Mouse (Mus musculus): Measurements from ENCODE around the gene Atxn10. TPM values are rescaled to one million over a fixed set of nuclear protein-coding genes. Genes with fewer than 3 reads are reported as not detected.
A peak's percentile ranks its signal among the peaks of the same experiment; 100 is the strongest.

Gene Atxn10
- polyA plus RNA-seq, 1 experiment from 2014 or later = 214 TPM

DNA sequence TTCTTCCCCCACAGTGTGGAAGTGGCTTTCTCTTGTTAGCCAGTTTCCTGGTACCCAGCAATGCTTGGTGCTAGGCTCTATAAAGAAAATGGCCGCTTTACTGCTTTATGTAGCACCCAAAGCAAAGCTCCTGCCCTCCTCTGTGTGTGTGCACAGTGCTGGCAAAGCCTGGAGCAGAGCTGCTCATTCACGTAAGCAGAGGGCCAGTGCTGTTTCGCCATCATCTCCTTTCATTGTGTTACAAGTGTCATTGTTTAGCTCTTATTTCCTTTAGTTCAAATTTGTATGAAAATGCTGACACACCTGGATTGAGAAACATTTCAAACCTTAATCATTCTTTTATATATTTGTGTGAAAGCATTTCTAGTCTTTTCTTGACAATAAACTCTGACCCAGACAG is 69.5 kb downstream of the Atxn10 start:
- Histone ChIP-seq H3K9me3 (no peaks in the 10 kb centered on the region), H3K27me3 (replicated peaks) (no peaks in the 10 kb centered on the region), H3K4me3 (no peak overlapping the region), H3K27ac (replicated peaks) (no peak overlapping the region), H3K9ac (no peak overlapping the region), H3K36me3 (peaks cover 26% of the 10 kb centered on the region), H3K4me1 (peaks cover 52% of the 10 kb centered on the region), H3K4me2 (no peak overlapping the region)
- 80% methylated on average over 3 of the region's 3 CpGs for WGBS
- no peak for ATAC-seq (ENCODE audit: extremely low read depth, insufficient number of reproducible peaks, low FRiP score, low TSS enrichment)

DNA sequence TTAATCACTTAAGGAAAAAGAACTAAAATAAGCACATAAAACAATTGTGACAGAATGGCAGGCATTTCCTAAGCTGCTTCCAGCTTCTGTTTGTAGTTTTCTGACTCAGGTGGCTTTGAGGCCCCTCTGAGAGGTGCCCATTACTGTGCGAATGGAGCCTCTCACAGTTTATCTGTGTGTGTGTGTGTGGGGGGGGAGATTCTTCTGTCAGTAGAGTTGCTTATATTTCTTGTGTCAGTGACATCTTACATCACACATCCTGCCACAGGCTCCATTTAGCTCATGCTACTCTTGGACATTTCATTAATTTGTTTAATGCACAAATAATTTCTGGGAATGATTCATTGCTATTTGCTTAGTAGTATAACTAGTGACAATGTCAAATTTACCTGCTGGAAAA is 70.8 kb downstream of the Atxn10 start:
- no peak overlapping the region for H3K4me3 ChIP-seq
- no peak overlapping the region for H3K9ac ChIP-seq
- no peak for ATAC-seq (ENCODE audit: extremely low read depth, insufficient number of reproducible peaks, low FRiP score, low TSS enrichment)
- H3K36me3 ChIP-seq = peaks cover 15% of the 10 kb centered on the region; the same call in 1 of the 2 replicates
- 22% methylated on average over 1 of the region's 1 CpGs for WGBS
- H3K4me1 ChIP-seq = peaks cover 52% of the 10 kb centered on the region
- no peaks in the 10 kb centered on the region for H3K9me3 ChIP-seq
- H3K4me2 ChIP-seq = no peak overlapping the region
- H3K27ac ChIP-seq (replicated peaks) = peak overlapping the region; percentile 58; the same call in 1 of the 2 replicates
- H3K27me3 ChIP-seq (replicated peaks) = no peaks in the 10 kb centered on the region

- no peaks in the 10 kb centered on the region for H3K27me3 ChIP-seq (replicated peaks)
- ATAC-seq (ENCODE audit: extremely low read depth, insufficient number of reproducible peaks, low FRiP score, low TSS enrichment) = no peak
- H3K9ac ChIP-seq = no peak overlapping the region
- WGBS = 42% methylated on average over 3 of the region's 3 CpGs
- H3K4me2 ChIP-seq = no peak overlapping the region
- no peaks in the 10 kb centered on the region for H3K9me3 ChIP-seq
- peaks cover 52% of the 10 kb centered on the region for H3K4me1 ChIP-seq
- no peak overlapping the region for H3K4me3 ChIP-seq
- peak overlapping the region; percentile 58; the same call in 1 of the 2 replicates for H3K27ac ChIP-seq (replicated peaks)
- H3K36me3 ChIP-seq = 0 out of 2 replicates have a peak, but pooled peaks cover 11% of the 10 kb centered on the region
These were observed 71.3 kb downstream of the Atxn10 start for GRCm38 (mm10) chr15:85407342-85407741.

GRCm38 (mm10) chr15:85408790-85409189 is 72.7 kb downstream of the Atxn10 start:
- no peak for ATAC-seq (ENCODE audit: extremely low read depth, insufficient number of reproducible peaks, low FRiP score, low TSS enrichment)
- Histone ChIP-seq H3K36me3 (0 out of 2 replicates have a peak, but pooled peaks cover 11% of the 10 kb centered on the region), H3K27ac (replicated peaks) (no peak overlapping the region), H3K4me2 (no peak overlapping the region), H3K27me3 (replicated peaks) (no peaks in the 10 kb centered on the region), H3K9me3 (no peaks in the 10 kb centered on the region), H3K4me1 (peaks cover 41% of the 10 kb centered on the region), H3K9ac (peak overlapping the region; percentile 28; the same call in 1 of the 2 replicates), H3K4me3 (no peak overlapping the region)
- 83% methylated on average over 5 of the region's 5 CpGs for WGBS

GRCm38 (mm10) chr15:85409245-85409783 is 73.3 kb downstream of the Atxn10 start:
- Histone ChIP-seq H3K9me3 (no peaks in the 10 kb centered on the region), H3K4me3 (no peak overlapping the region), H3K36me3 (0 out of 2 replicates have a peak, but pooled peaks cover 11% of the 10 kb centered on the region), H3K9ac (no peak overlapping the region), H3K4me1 (peaks cover 46% of the 10 kb centered on the region), H3K4me2 (no peak overlapping the region), H3K27ac (replicated peaks) (no peak overlapping the region), H3K27me3 (replicated peaks) (no peaks in the 10 kb centered on the region)
- ATAC-seq (ENCODE audit: extremely low read depth, insufficient number of reproducible peaks, low FRiP score, low TSS enrichment) = no peak
- 66% methylated on average over 8 of the region's 8 CpGs for WGBS

GRCm38 (mm10) chr15:85409836-85410235 is 73.8 kb downstream of the Atxn10 start:
- no peaks in the 10 kb centered on the region for H3K27me3 ChIP-seq (replicated peaks)
- H3K4me1 ChIP-seq = peaks cover 51% of the 10 kb centered on the region
- H3K9me3 ChIP-seq = no peaks in the 10 kb centered on the region
- H3K9ac ChIP-seq = no peak overlapping the region
- WGBS = 82% methylated on average over 6 of the region's 6 CpGs
- no peak for ATAC-seq (ENCODE audit: extremely low read depth, insufficient number of reproducible peaks, low FRiP score, low TSS enrichment)
- H3K27ac ChIP-seq (replicated peaks) = no peak overlapping the region
- H3K36me3 ChIP-seq = 0 out of 2 replicates have a peak, but pooled peaks cover 11% of the 10 kb centered on the region
- no peak overlapping the region for H3K4me2 ChIP-seq
- no peak overlapping the region for H3K4me3 ChIP-seq

DNA sequence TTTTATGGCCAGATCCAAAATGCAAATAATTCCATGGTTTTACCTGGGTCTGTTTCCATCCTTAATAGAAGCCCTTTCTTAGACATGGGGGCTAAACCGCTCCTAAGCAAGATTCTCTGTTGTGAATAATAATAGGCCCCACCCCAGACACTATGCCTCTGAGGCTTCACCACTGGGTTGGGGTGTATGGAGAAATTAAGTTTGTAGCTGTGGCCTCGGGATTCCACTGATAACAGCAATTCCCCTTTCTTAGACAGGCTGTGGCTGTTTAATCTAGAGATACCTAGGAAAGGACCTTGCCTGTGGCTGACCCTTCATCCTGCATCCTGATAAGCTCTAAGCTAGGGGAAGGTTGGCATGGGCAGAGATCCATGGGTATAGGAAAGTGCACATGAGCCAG is 78.6 kb downstream of the Atxn10 start:
- Histone ChIP-seq H3K4me3 (no peak overlapping the region), H3K4me1 (peaks cover 19% of the 10 kb centered on the region)

GRCm38 (mm10) chr15:85420686-85421085 is 84.6 kb downstream of the Atxn10 start:
- 63% methylated on average over 2 of the region's 2 CpGs for WGBS
- H3K36me3 ChIP-seq = peaks cover 13% of the 10 kb centered on the region

More for the DNA sequence above, 78.6 kb downstream of the Atxn10 start:
- WGBS = 64% methylated on average over 2 of the region's 2 CpGs
- no peak overlapping the region for H3K4me2 ChIP-seq
- no peaks in the 10 kb centered on the region for H3K9me3 ChIP-seq
- H3K27me3 ChIP-seq (replicated peaks) = no peaks in the 10 kb centered on the region
- no peak overlapping the region; the same call in 1 of the 2 replicates for H3K9ac ChIP-seq
- H3K36me3 ChIP-seq = peaks cover 15% of the 10 kb centered on the region
- ATAC-seq (ENCODE audit: extremely low read depth, insufficient number of reproducible peaks, low FRiP score, low TSS enrichment) = no peak
- H3K27ac ChIP-seq (replicated peaks) = no peak overlapping the region

DNA sequence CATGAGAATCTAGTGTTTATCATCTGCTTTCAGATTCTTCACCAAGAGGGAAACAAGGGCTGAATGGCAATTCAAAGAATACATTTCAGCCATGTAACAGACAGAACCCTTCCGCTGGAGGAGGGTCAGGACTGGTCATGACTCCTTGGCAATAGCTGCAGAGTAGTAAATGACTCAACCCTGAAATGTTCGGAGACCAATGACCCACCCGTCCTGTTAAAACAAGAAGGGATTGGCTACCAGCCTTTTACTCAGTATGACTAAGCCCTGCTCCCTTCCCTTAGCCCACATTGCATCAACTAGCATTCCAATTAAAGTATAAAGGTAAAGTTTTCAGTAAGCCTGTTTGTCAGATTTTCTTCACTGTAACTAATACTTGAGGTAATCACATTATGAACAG is 88.2 kb downstream of the Atxn10 start:
- 79% methylated on average over 3 of the region's 3 CpGs for WGBS

More at GRCm38 (mm10) chr15:85420686-85421085, 84.6 kb downstream of the Atxn10 start:
- Histone ChIP-seq H3K9me3 (no peaks in the 10 kb centered on the region), H3K27ac (replicated peaks) (no peak overlapping the region), H3K9ac (no peak overlapping the region), H3K27me3 (replicated peaks) (no peaks in the 10 kb centered on the region), H3K4me1 (peaks cover 17% of the 10 kb centered on the region), H3K4me2 (no peak overlapping the region), H3K4me3 (no peak overlapping the region)
- no peak for ATAC-seq (ENCODE audit: extremely low read depth, insufficient number of reproducible peaks, low FRiP score, low TSS enrichment)

GRCm38 (mm10) chr15:85428140-85428539 is 92.1 kb downstream of the Atxn10 start:
- Histone ChIP-seq H3K4me1 (peaks cover 44% of the 10 kb centered on the region), H3K36me3 (no peaks in the 10 kb centered on the region), H3K4me3 (no peak overlapping the region), H3K4me2 (no peak overlapping the region), H3K27me3 (replicated peaks) (no peaks in the 10 kb centered on the region), H3K9me3 (no peaks in the 10 kb centered on the region), H3K9ac (0 out of 2 replicates have a peak overlapping the region, but pooled peaks have one; percentile 19), H3K27ac (replicated peaks) (no peak overlapping the region)
- no peak for ATAC-seq (ENCODE audit: extremely low read depth, insufficient number of reproducible peaks, low FRiP score, low TSS enrichment)
- WGBS = 63% methylated on average over 6 of the region's 6 CpGs

More for the DNA sequence above, 88.2 kb downstream of the Atxn10 start:
- Histone ChIP-seq H3K27me3 (replicated peaks) (no peaks in the 10 kb centered on the region), H3K4me3 (no peak overlapping the region), H3K4me2 (no peak overlapping the region), H3K27ac (replicated peaks) (no peak overlapping the region), H3K9me3 (no peaks in the 10 kb centered on the region), H3K9ac (no peak overlapping the region), H3K36me3 (no peaks in the 10 kb centered on the region), H3K4me1 (peaks cover 33% of the 10 kb centered on the region)
- ATAC-seq (ENCODE audit: extremely low read depth, insufficient number of reproducible peaks, low FRiP score, low TSS enrichment) = no peak

DNA sequence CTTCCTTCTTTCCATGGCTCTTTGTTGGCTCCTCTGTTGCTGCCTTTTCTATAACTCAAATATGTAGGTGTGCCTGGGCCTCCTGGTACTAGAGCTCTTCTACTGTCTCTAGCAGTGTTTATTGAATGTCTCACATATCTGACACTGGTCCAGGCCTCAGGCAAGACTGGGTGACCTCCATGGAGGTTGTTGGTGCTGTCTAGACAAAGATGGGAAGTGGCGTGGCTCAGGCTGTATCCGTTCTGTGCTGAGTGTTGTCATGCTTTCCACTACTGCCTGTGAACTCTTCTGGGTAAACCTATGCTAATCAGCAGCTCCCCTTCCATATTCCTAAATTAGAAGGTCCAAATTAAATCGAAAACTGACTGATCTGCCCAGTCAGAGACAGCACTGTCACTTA is 106.5 kb downstream of the Atxn10 start:
- Histone ChIP-seq H3K36me3 (peaks cover 66% of the 10 kb centered on the region), H3K4me1 (no peaks in the 10 kb centered on the region), H3K4me2 (no peak overlapping the region), H3K4me3 (no peak overlapping the region), H3K27ac (replicated peaks) (no peak overlapping the region), H3K27me3 (replicated peaks) (no peaks in the 10 kb centered on the region), H3K9ac (no peak overlapping the region), H3K9me3 (no peaks in the 10 kb centered on the region)
- no peak for ATAC-seq (ENCODE audit: extremely low read depth, insufficient number of reproducible peaks, low FRiP score, low TSS enrichment)
- WGBS = 76% methylated on average over 3 of the region's 3 CpGs

- 80% methylated on average over 3 of the region's 3 CpGs for WGBS
- Histone ChIP-seq H3K9ac (no peak overlapping the region), H3K27me3 (replicated peaks) (no peaks in the 10 kb centered on the region), H3K36me3 (peaks cover 66% of the 10 kb centered on the region), H3K4me1 (no peaks in the 10 kb centered on the region), H3K4me3 (no peak overlapping the region), H3K4me2 (no peak overlapping the region), H3K27ac (replicated peaks) (no peak overlapping the region), H3K9me3 (no peaks in the 10 kb centered on the region)
- no peak for ATAC-seq (ENCODE audit: extremely low read depth, insufficient number of reproducible peaks, low FRiP score, low TSS enrichment)
These were observed 110.6 kb downstream of the Atxn10 start for GRCm38 (mm10) chr15:85446652-85447051.
